Mouse (Mus musculus) right cerebral cortex, adult 2 months (tissue): ENCODE measurements at regions not wholly inside any gene's neighbourhood (a gene's known extent, or its start where the extent isn't known, plus 50 kb on each side); places are given as distances from the start of the nearest gene placed in this dataset.
"Not testable (repeated sequence)": the region's sequence is repeated elsewhere in the genome, so short reads cannot be mapped to it uniquely, and the experiment has no call there.

Source experiments
- DNase-seq, 2 experiments: peaks; one replicate each; pipeline ENCODE4 v3.0.0; 2021 to 2022; ENCODE audit warnings: low spot score in 2 of 2

DNA sequence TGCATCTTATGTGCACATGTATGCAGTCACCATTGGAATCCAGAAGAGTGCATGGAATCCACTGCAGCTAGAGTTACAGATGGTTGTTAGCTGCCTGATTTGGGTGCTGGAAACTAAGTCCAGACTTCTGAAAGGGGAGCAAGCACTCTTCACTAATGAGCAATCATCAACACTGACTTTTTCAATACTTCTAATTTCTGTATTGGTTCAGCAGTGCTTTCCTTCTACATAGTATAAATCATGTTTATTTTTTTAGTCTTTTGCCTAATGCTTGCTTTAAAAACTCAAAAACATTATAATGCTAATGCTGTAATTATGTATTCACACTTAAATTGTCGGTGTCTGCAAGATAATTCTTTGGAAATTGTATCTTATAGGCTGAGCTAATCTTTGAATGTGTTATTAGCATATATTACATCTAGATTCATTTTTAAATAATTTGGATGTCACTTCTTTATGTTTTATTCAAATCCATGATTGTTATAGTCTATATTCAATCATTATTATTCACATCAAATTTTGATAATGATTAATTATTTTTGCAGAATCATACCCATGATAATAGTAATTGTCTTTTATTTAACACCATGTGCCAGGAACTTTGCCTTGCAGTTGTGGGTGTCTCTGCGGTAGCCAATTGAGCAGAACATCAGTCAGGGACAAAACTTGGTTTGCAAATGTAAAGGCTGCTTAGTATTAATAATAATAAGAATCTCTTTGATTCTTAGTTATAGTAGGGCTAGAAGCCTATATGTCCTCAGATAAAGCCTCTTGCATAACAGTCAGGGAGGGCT lies 172.7 kb upstream of the Cntnap5b start:
- DNase-seq, result no peak

GRCm38 (mm10) chr1:99605213-99605612 lies 167.4 kb upstream of the Cntnap5b start:
- no peak for DNase-seq

DNA sequence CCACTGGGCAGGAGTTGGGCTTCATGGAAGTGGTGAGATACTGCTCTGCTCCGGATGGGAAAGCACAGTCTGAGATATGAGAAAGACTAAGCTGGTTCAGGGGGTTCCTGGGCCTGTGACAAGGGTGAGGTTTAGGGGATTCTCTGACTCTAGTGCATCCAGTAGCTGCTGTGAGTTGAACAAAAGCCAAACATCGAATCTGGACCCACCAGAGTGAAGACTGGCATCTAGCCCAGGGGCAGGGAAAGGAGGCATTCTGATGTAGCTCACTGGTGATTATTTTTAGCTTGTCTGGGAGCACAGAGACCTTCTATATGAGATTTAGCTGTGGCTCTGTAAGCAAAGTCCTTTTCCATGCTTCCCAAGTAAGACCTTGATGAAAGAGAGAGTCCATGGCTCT lies 153.3 kb upstream of the Cntnap5b start:
- DNase-seq, result no peak

DNA sequence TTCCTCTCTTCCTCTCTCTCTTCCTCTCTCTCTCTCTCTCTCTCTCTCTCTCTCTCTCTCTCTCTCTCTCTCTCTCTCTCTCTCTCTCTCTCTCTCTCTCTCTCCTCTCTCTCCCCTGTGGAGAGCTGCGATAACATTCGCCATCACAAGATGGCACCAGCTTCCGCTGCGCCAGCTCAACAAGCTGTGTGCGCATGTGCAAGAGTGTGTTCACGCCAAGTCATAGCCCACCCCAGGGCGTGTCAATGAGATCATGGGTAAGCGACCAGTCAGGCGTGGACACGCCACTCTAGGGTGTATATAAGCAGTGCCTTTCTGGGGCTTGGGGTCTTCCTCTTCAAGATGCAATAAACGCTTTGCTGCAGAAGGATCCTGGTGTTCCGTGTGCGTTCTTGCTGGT lies 141.6 kb upstream of the Cntnap5b start:
- DNase-seq, result not testable (repeated sequence)

DNA sequence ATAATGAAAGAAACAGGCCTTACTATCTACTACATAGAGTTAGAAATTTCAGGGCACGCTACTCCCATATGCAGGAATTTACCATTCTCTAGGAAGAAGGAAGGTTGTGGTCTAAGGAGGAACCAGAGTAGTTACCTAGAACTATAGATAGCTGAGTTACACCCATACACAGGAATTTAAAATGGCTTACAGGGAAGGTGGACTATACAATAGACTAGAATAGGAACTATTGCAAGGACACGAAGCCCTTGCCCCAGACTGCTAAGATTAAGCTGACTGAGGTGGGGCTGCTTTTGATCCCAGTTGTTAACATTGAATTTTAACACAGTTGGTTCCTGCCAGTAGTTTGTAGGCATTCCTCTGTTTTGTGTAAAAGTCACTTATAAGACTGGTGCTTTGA lies 108.9 kb upstream of the Cntnap5b start:
- no peak for DNase-seq

- peak in 1 of 2 experiments; percentile 4 for DNase-seq
Measured at GRCm38 (mm10) chr1:99679980-99680379, 92.6 kb upstream of the Cntnap5b start.

DNA sequence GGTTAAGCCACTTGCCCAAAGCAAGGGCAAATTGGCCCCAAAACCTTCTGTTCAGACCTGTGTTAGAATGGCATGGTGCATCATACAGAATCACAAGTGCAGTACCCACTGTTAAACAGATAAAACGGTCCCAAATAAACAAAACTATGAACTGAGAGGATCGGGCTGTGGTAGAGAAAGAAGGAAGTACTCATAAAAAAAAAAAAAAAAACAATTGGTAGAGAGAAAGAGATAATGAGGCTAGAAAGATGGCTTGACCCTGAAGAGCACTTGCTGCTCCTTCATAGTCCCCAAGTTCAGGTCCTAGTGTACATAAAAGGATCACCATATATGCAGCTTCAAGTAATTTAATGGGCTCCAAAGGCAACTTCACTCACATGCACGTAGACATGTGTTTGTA lies 75.5 kb upstream of the Cntnap5b start:
- no peak for DNase-seq

DNA sequence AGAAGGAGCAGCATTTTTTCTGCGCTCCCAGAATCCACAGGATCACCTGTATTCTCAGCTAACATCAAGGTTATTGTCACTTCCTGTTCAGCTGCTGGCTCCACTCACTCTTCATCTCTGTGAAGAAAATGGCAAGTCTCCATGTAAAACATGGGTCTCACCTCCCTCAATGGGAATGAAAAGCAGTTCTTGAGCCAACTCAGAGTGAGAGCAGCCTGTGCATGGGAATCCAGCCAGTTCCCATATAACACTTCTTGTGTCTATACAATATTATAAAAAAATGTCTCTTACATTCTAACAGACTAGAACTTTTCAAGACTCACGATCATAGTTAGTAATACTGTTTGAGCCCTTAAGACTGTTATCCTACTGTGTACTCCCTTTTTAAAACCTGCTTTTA lies 57.7 kb upstream of the Cntnap5b start:
- DNase-seq, result peak in 1 of 2 experiments; percentile 3

GRCm38 (mm10) chr1:99716266-99716665 lies 56.3 kb upstream of the Cntnap5b start:
- no peak for DNase-seq
